Mouse (Mus musculus): ENCODE data around the gene Chst1.

Gene Chst1

DNA sequence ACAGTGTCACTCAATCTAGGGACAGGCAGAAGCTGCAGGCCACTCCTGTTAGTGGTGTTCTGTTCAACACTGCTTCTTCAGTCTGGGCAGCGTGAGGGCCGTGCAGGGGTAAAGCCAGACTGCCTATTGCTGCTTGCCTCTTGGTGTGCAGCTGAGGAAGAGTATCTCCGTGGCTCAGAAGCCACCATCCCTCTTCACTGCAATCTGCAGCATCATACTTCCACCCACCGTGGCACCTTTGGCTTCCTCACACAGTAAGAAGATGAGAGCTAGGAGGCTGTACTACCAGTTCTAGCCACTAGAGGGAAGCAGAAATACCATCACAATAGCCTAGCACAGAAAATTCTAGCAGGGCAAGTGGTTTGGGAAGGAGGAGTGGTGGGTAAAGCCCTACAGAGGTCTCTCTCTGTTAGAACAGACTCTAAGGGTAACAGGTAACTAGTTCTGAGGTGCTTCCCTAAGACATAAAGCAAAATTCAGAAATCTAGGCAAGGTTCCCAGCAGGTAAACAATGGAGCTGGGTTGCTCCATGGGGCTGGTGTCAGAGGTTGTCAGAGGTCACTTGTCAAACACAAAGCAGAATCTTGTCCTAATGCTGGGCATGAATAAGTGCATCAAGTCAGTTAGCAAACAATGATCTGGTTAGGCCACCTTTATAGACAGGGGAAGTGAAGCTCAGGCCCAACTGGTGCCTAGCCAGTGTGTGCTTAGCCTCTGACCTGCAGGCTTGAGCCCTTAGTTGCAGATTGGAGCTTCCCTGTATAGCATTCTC, 9.5 kb downstream of the Chst1 start:
- peak in 1 of 2 experiments; percentile 88 for DNase-seq (ENCODE audit: low spot score in 2 of 2)

DNA sequence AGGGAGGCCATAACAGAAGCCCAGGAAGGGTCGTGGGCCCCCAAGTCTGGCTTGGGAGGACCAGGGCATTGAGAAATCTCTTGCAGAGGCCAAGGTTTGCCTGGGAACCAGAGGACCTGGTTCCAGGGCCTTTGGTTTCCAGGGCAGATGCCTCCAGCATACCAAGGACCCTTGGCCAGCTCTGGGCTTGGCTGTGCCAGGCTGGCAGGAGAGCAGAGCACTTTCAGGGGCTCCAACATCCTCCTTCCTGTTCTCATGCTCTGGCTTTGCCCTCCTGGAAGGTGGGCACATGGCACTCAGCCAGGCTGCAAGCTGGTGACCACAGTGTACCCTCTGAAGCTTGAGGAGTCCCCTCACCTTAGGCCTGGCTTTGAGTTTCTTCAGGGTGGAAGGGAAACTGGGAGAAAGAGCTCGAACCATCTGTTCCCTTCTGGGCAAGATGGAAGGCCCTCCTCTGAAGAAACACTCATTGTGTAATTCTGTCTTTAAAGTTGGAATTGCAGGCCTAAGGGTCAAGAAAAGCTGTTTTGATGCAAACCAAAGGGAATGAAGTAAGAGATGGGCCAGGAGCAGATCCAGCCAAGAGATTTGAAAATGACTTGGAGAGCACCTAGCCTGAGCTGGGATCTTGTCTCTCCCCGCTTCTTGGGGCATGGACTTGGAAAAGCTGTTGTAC, 10.3 kb downstream of the Chst1 start:
- no peak for DNase-seq (ENCODE audit: low spot score in 2 of 2)

DNA sequence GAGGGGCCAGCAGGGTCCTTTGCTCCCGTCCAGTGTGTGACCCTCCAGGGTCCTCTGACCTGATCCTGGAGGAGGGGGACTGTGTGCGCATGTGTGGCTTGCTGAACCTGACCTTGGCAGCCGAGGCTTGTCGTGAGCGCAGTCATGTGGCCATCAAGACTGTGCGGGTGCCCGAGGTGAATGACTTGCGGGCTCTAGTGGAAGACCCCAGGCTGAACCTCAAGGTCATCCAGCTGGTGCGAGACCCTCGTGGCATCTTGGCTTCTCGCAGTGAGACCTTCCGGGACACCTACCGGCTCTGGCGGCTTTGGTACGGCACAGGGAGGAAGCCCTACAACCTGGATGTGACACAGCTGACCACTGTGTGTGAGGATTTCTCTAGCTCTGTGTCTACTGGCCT, 14.1 kb downstream of the Chst1 start:
- DNase-seq (ENCODE audit: low spot score in 2 of 2), result no peak

DNA sequence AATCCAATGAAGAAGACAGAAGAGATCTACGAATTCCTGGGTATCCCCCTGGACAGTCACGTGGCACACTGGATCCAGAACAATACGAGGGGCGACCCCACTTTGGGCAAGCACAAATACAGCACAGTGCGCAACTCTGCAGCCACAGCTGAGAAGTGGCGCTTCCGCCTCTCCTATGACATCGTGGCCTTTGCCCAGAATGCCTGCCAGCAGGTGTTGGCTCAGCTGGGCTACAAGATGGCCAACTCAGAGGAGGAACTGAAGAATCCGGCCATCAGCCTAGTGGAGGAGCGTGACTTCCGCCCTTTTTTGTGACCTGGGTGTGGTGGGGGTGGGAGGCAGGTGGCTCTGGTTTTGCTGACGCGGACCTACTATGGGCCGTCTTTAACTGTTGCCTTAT, 14.6 kb downstream of the Chst1 start:
- DNase-seq (ENCODE audit: low spot score in 2 of 2), result no peak

DNA sequence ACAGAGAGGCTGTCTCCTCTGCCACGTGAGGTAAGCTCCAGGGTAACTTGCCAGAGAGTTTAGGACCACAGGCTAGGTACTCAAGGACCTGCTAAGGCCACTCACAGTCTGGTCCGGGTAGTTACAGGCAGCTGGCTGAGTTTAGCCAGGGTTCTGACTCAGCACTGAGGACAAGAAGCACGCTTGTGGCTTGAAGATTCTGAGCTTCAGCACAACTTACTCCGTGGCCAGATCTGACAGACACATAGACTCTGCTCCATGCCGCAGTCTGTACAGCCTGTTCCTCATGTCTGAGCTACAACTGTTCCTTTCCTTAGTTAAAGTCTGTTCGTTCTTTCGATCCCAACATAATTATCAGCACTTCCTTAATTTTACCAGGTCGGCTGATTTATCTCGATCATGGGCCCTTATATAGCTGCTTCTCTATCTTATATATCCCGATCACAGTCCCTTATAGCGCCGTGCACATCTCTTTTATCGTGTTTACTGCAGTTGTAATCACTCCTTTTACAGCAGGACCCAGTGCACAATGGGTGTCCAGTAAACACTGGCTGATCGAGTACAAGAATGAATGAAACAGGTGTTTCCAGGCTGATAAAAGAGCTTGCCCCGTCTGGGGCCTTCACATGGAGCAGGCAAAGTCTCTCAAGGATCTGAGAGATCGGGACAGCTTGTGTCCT, 17.7 kb downstream of the Chst1 start:
- no peak for DNase-seq (ENCODE audit: low spot score in 2 of 2)

DNA sequence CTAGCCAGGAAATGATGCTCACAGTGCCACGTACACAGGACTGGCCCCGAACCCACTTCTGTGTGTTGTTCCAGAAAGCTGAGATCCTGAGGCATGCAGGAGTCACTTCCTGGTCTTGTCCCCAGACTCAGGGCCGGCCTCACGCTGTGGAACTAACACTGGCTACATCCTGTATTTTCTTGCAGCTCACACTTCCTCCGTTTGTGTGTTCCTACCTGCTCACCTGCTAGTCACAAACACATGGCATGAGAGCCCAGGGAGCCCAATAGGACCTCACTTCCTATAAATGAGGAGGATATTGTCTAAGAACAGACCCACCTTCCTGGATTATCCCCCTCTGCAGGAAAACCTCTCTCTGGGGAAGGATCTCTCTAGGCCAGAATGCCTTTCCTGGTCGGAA, 18.5 kb downstream of the Chst1 start:
- no peak for DNase-seq (ENCODE audit: low spot score in 2 of 2)

DNA sequence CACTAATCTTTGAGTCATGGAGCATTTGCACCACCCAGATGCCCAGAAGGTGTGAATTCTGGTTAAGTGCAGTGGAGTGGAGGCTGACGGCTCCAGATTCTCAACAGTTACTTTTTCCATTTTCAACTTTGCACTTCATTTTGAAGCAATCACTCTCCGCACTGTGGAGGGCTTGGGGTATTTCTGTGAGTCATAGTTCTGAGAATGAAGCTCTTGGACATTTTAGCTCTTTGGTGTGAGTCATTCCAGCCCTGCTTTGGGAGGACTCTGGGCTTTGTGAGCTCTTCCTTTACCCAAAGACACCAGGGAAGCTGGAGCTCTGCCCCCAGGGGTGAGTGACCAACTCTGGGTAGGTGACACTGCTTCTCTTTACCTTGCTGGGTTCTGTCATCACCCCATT, 28.1 kb downstream of the Chst1 start:
- DNase-seq (ENCODE audit: low spot score in 2 of 2), result no peak

DNA sequence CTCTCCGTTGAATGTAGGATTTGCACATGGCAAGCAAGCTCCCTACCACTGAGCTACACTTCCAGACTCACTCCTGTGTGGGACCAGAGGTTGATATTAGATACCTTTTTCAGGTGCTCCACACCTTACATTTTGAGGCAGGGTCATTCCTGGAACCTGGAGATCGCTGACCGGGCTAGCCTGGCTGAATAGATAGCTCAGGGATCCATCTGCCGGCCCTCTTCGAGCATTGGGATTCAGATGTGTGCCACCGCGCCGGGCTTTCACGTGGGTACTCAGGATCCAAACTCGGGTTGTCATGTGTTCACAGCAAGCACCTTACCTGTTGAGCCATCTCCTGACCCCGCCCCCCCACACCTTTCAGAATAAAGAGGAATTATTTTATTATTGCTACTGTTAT, 31.3 kb downstream of the Chst1 start:
- no peak for DNase-seq (ENCODE audit: low spot score in 2 of 2)

DNA sequence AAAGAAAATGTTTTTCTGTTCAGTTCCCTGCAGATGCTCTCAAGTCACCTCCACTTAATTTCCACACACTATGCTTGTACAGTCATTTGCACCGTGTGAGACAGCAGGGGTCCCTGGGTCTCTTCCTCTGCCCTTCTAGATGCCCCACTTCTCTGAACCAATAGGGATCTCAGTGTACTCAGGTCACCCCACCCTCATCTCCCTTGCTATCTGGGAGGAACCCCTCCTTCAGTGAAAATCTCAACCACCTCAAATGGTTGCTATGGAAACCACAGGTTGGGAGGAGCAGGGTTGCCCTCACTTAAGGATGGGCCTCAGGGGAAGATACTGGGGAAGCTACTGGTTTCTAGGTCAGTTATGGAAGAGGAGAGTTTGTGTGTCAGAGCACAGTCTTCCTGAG, 32.5 kb downstream of the Chst1 start:
- DNase-seq (ENCODE audit: low spot score in 2 of 2), result no peak

DNA sequence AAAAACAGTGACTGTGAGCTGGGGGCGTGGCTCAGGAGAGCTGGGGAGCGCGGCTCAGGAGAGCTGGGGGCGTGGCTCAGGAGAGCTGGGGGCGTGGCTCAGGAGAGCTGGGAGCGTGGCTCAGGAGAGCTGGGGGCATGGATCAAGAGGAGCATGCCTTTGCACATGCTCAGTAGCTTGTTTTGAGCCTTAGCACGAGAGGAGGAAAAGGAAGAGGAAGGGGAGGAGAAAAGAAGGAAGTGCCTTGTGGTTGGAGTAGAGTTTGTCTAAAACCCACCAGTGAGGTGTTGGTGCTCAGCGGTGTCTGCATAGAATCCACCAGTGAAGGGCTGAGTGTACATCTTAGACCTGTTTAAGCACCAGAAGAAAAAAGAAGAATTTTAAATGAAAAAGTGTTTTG, 41.0 kb downstream of the Chst1 start:
- no peak for DNase-seq (ENCODE audit: low spot score in 2 of 2)

DNA sequence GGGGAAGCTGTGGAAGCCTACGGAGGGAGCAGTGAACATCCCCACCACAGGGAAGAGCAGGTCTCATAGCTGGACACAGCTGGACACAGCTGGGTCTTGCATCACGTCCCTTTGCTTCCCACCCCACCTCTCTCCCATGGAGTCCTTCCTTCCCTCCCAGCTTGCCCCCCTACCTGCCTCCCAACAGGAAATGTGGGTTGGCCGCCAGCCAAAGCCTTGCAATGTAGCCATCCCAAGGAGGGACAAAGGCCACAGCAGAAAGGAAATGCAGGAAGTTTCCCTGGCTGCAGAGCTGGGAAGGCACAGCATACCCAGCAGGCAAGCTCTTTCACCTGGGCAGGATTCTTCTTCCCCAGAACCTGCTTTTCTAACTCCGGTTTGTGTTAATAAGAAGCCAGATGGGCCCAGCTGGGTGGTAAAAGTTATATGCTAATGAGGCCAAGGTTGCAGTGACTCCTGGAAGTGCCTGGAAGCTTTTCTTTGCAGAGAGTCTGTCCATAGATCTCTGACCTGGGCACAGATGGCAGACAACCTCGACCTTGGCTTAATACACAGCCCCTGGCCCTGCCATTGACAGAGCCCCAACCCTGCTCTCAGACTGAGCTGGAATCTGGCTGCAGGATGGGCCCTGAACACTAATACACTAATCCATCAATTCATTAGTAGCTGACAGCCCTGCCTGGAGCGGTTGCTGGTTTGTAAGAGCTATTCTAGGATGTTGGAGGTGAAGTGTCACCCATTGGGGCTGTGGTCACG, 46.0 kb downstream of the Chst1 start:
- DNase-seq (ENCODE audit: low spot score in 2 of 2), result no peak

DNA sequence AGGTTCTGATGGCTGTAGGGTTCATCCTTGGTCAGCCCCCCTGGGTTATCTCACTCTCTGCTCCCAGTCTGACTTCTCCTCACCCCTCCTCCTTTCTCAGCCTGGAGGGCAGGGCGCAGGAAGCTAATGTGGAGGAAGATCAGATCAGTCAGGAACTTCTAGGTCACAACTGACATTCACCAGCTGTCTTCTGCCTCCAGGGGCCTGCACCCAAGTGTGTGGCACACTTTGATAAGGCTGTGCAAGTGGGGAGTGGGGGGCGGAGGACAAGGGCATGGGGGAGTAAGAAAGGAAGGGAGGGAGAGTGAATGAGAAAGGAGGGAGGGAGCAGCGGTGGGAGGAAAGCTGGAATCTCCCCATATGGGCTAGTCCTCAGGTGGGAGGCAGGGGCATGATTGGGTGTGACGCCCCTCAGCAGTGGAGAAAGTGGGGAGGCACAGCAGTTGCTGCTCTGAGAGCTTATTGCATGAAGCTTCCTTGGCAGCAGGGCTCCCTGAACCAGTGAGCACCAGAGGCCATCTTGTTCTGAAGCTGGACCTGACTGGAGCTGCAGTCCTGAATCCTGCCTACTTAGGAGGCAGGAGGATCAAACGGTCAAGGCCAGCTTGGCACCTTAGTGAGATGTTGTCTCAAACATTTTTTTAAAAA, 49.8 kb downstream of the Chst1 start:
- DNase-seq (ENCODE audit: low spot score in 2 of 2), result no peak

DNA sequence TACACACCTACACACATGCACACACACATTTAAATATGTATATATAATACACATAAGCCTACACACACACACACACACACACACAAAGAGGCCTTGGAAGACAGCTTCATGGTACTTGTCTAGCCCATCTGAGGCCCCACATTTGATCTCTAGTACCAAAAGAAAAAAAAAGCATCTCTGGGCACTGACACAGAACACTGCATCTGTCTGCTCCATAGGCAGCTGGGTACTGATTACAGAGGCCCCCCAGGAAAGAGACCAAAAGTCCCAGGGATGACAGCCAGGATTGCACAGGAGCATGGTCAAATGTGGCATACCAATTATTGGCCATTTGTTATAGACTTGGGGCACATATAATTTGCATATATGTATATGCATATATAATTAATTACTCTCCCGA, 50.9 kb downstream of the Chst1 start:
- no peak for DNase-seq (ENCODE audit: low spot score in 2 of 2)

DNA sequence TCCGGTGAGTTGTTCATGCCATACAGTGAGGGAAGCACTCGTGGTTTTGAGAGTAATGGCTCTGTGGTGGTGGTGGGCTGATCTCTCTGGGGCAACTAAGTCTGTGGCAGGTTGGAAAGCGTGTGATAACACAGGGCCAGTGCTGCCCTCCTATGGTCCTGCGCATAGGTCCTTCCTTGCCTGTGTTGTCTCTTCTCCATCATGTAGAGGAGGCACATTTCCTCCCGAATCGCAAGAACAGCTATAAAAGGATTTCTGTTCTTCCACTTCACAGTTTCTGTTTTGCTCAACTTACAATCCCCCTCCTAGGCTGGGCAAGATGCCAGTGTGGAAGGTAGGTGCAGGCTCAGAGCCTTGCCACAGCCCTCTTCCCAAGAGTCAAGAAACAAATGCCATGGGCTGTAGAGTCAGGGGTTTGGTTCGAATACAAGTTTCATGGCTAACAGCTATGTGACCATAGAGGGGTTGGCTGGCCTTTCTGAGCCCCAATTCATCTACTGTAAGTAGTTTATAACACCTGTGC, 51.8 kb downstream of the Chst1 start:
- peak in 1 of 2 experiments; percentile 34 for DNase-seq (ENCODE audit: low spot score in 2 of 2)

DNA sequence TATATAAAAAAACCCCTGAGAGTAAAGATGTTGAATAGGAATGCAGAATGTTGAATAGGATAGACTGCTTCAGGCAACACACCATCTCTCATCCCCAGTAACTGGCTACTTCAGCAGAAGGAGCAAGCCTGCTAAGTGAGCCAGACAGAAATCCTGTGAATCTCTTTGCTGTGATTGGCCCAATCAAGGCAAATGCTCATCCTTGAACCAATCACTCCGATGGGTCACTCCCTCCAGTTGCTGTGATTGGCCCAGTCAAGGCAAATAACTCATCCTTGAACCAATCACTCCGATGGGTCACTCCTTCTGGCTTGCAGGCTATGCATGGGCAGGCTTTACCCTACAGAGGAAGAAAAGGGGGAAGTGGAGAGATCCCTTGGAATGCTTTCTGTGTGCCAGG, 57.7 kb downstream of the Chst1 start:
- no peak for DNase-seq (ENCODE audit: low spot score in 2 of 2)

DNA sequence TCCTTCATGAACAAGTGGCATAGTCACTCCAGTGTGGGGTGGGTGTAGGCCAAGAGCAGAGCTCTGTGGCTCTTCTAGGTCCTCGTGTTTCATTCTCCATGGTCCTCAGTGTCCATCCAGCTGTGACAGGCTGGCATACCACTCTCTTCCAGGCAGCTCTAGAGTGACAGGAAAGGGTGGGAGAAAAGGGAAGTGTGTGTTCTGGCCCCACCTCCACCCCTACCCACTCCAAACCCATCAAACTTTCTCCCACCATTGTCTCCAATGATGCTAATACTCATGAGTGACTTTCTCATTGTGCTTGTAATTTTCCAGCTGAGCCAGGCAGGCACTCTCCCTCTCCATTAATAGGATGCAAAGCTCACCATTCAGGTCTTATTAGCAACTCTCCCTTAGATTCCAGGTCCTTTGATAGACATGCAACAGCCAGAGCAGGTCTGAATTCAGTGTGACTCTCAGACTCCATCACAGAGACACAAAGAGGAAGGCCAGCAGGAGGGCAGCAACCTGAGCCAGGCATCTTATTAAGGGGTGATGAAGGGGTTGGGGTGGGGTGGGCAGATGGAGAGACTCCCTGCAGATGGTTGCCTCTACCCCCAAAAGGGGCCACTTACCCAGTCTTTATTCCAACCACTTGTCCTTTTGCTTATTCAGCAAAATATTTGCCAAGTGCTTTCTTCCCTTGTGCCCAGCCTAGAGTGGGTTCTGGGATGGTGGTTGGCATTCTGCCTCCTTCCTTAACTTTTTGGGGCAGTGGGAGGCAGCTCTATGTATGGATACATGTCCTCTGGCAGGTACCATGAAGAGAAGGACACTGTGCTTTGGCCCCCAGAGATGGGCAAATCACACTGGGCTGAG, 59.0 kb downstream of the Chst1 start:
- DNase-seq (ENCODE audit: low spot score in 2 of 2), result no peak

DNA sequence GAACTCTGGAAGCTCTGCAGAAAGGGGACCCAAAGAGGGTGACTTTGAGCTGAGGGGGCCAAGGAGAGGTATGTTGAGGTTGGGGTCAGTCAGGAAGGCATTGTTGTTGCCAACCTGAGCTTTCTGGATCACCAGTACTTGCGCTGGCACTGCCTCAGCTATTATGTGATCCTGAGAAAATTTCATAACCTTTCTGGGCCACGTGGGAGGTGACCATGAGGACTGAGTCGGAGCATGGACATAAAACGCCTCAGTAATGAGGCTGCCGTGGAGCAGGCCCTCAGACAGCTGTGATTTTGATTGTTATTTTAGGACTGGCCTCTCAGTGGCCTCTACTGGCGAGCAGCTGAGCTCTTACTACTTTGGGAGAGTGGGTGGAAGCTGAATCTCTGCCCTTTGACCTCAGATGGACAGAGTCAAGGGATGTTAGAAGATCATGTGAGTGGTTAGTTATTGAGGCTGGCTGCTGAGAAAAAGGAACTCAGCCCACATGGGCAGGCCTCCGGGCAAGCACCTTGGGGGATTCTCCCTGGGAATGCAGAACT, 60.1 kb downstream of the Chst1 start:
- no peak for DNase-seq (ENCODE audit: low spot score in 2 of 2)

DNA sequence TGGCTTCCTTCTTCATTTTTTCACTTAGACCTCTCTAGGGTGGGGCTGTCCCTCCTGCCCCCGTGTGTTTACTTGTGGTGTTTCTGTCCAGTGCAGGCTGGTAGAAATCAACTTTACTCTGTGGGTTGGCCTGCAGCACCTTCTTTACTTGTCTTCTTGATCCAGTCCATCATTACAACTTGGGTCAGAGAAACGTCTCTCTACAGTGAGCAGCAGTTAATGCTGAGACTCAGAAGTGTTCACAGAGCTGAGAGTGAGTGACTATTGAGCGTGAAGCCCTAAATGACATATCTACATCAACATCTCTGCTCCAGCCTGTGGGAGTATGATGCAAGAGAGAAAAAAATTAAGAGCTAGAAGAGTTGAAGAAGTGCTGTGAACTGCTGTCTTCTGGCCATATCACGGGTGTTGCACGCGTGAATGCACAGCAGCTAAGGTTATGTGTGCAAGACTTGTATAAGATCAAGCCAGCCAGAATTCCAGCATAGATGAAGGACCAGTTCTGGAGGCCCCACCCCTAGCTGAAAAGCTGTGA, 63.1 kb downstream of the Chst1 start:
- DNase-seq (ENCODE audit: low spot score in 2 of 2), result no peak
